ENCODE assay signal across 26 mouse cellular contexts in the genomic region with DNA sequence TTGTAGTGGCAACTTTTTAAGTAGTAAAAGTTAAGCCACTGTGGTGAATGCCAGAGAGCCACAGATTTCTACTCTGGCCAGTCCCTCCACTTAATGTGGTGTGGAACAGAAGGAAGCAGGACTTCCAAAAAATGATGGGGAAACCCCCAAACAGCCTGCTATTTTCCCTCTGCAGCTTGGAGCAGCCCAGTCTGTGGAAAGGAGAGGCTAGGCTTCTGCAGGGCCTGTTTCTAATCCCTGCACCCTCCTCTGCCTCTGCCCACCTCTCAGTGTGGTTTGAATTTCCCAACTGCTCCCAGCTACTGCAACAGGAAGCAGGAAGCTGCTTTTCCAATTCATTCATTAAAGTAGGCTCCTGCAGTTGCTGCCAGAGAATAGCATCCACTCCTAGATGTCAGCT.
DNase-seq lines count a peak whose midpoint lies in the region; ATAC-seq lines count a peak whose summit lies in the region.
"Had no signal": no experiment of that assay in that cellular context is flagged by ENCODE, and none has a peak within 500 bp of the region (broad histone marks: within the 10 kb centered on the region; RNA-seq: fewer than 3 reads in every experiment).

No protein-coding gene starts in this region.

- peaks cover 6% of the 10 kb centered on the region; the same call in 1 of the 2 replicates for H3K36me3 ChIP-seq in kidney, embryonic 14.5 days (ENCODE audit: control insufficient read depth, insufficient read depth, low read length)
- no peaks in the 10 kb centered on the region for H3K36me3 ChIP-seq in embryonic facial prominence, embryonic 12.5 days
- H3K36me3 ChIP-seq in embryonic facial prominence, embryonic 14.5 days (ENCODE audit: control insufficient read depth, insufficient read depth, low read length): 0 out of 2 replicates have a peak, but pooled peaks cover 5% of the 10 kb centered on the region
- no peaks in the 10 kb centered on the region for H3K36me3 ChIP-seq in limb, embryonic 12.5 days
- no peaks in the 10 kb centered on the region for H3K36me3 ChIP-seq in midbrain, embryonic 11.5 days (ENCODE audit: control insufficient read depth, insufficient read depth, low read length)
- H3K36me3 ChIP-seq in forebrain, embryonic 14.5 days (ENCODE audit: control insufficient read depth, insufficient read depth, low read length): no peaks in the 10 kb centered on the region
- H3K36me3 ChIP-seq: forebrain, embryonic 15.5 days; midbrain, embryonic 12.5 days; neural tube, embryonic 13.5 days had no signal

- no peak for DNase-seq in kidney, postnatal 14 days
- DNase-seq in embryonic facial prominence, embryonic 14.5 days (ENCODE audit: low spot score): peak; percentile 41
- DNase-seq in midbrain, embryonic 11.5 days (ENCODE audit: low spot score, missing footprints): no peak
- DNase-seq in forebrain, embryonic 14.5 days (ENCODE audit: low spot score): no peak
- DNase-seq: adrenal gland, adult 2 months; B cell, adult 2 months; cerebellum, adult 8-10 months; cerebellum, postnatal 25 days; kidney, postnatal 25 days; liver; lung, adult 2 months; lung, postnatal 14 days; right cerebral cortex, postnatal 4 days; thymus, adult 2 months; thymus, postnatal 36 days had no signal

- peaks cover 41% of the 10 kb centered on the region for H3K4me1 ChIP-seq in kidney, embryonic 14.5 days (ENCODE audit: control insufficient read depth, insufficient read depth, low read length)
- peaks cover 61% of the 10 kb centered on the region for H3K4me1 ChIP-seq in embryonic facial prominence, embryonic 12.5 days
- H3K4me1 ChIP-seq in embryonic facial prominence, embryonic 14.5 days (ENCODE audit: control insufficient read depth, insufficient read depth, low read length): peaks cover 39% of the 10 kb centered on the region
- peaks cover 79% of the 10 kb centered on the region for H3K4me1 ChIP-seq in limb, embryonic 12.5 days (replicated peaks)
- peaks cover 9% of the 10 kb centered on the region; the same call in 1 of the 2 replicates for H3K4me1 ChIP-seq in midbrain, embryonic 11.5 days (ENCODE audit: control insufficient read depth, insufficient read depth, low read length)
- H3K4me1 ChIP-seq in forebrain, embryonic 14.5 days (ENCODE audit: control insufficient read depth, insufficient read depth, low read length): no peaks in the 10 kb centered on the region

- ATAC-seq in kidney, embryonic 14.5 days (ENCODE audit: low FRiP score, low TSS enrichment): no peak
- no peak for ATAC-seq in embryonic facial prominence, embryonic 12.5 days (ENCODE audit: insufficient number of reproducible peaks, insufficient read depth, low FRiP score, low TSS enrichment)
- ATAC-seq in embryonic facial prominence, embryonic 14.5 days (ENCODE audit: low read depth): peak; percentile 16; the same call in 1 of the 2 replicates
- ATAC-seq in limb, embryonic 12.5 days (ENCODE audit: insufficient number of reproducible peaks, insufficient read depth, low FRiP score, low TSS enrichment, low read depth): no peak
- ATAC-seq in midbrain, embryonic 11.5 days (ENCODE audit: low FRiP score): no peak
- no peak for ATAC-seq in forebrain, embryonic 14.5 days
- ATAC-seq: activated CD4-positive, CD25-positive, alpha-beta regulatory T cell, adult 4 months; forebrain, embryonic 15.5 days had no signal

- no peak overlapping the region for H3K4me2 ChIP-seq in kidney, embryonic 14.5 days (replicated peaks; ENCODE audit: low read depth, low read length)
- no peak overlapping the region for H3K4me2 ChIP-seq in embryonic facial prominence, embryonic 12.5 days (replicated peaks)
- no peak overlapping the region for H3K4me2 ChIP-seq in embryonic facial prominence, embryonic 14.5 days (ENCODE audit: low read depth, low read length)
- no peak overlapping the region for H3K4me2 ChIP-seq in limb, embryonic 12.5 days
- no peak overlapping the region for H3K4me2 ChIP-seq in midbrain, embryonic 11.5 days
- no peak overlapping the region for H3K4me2 ChIP-seq in forebrain, embryonic 14.5 days (ENCODE audit: low read length)
- H3K4me2 ChIP-seq: forebrain, embryonic 15.5 days; heart, embryonic 11.5 days; hindbrain, embryonic 14.5 days; midbrain, embryonic 12.5 days; neural tube, embryonic 13.5 days had no signal

- H3K27ac ChIP-seq in kidney, embryonic 14.5 days (ENCODE audit: low read depth, low read length): peak overlapping the region; percentile 47; the same call in 1 of the 2 replicates
- H3K27ac ChIP-seq in embryonic facial prominence, embryonic 12.5 days: peak overlapping the region; percentile 20; the same call in 1 of the 2 replicates
- H3K27ac ChIP-seq in embryonic facial prominence, embryonic 14.5 days (replicated peaks; ENCODE audit: low read depth, low read length): peak overlapping the region; percentile 18; the same call in 1 of the 2 replicates
- H3K27ac ChIP-seq in limb, embryonic 12.5 days: peak overlapping the region; percentile 70
- H3K27ac ChIP-seq in midbrain, embryonic 11.5 days (ENCODE audit: low read depth, low read length): no peak overlapping the region
- H3K27ac ChIP-seq in forebrain, embryonic 14.5 days (ENCODE audit: low read depth, low read length): no peak overlapping the region
- H3K27ac ChIP-seq: forebrain, embryonic 15.5 days; hindbrain, embryonic 14.5 days; left cerebral cortex, adult 2 months; liver, embryonic 14.5 days; midbrain, embryonic 12.5 days; neural tube, embryonic 13.5 days had no signal

- H3K4me3 ChIP-seq in kidney, embryonic 14.5 days (ENCODE audit: low read length): no peak overlapping the region
- H3K4me3 ChIP-seq in embryonic facial prominence, embryonic 12.5 days: no peak overlapping the region
- H3K4me3 ChIP-seq in embryonic facial prominence, embryonic 14.5 days (ENCODE audit: low read depth, low read length): no peak overlapping the region
- H3K4me3 ChIP-seq in limb, embryonic 12.5 days (replicated peaks): no peak overlapping the region
- no peak overlapping the region for H3K4me3 ChIP-seq in midbrain, embryonic 11.5 days (ENCODE audit: low read depth, low read length)
- H3K4me3 ChIP-seq in forebrain, embryonic 14.5 days (ENCODE audit: low read depth, low read length): no peak overlapping the region
- H3K4me3 ChIP-seq: forebrain, embryonic 15.5 days; left cerebral cortex, adult 2 months; midbrain, embryonic 12.5 days; neural tube, embryonic 13.5 days had no signal

- 0 out of 2 replicates have a peak, but pooled peaks cover 2% of the 10 kb centered on the region for H3K9me3 ChIP-seq in kidney, embryonic 14.5 days (ENCODE audit: control insufficient read depth, low read length)
- H3K9me3 ChIP-seq in embryonic facial prominence, embryonic 12.5 days: no peaks in the 10 kb centered on the region
- no peaks in the 10 kb centered on the region for H3K9me3 ChIP-seq in embryonic facial prominence, embryonic 14.5 days (ENCODE audit: control insufficient read depth, low read length)
- no peaks in the 10 kb centered on the region for H3K9me3 ChIP-seq in limb, embryonic 12.5 days
- no peaks in the 10 kb centered on the region for H3K9me3 ChIP-seq in midbrain, embryonic 11.5 days (ENCODE audit: control insufficient read depth, low read length)
- no peaks in the 10 kb centered on the region for H3K9me3 ChIP-seq in forebrain, embryonic 14.5 days (replicated peaks; ENCODE audit: control insufficient read depth, low read length)
- H3K9me3 ChIP-seq: forebrain, embryonic 15.5 days; midbrain, embryonic 12.5 days had no signal

- no peak overlapping the region for H3K9ac ChIP-seq in kidney, embryonic 14.5 days (ENCODE audit: low read depth, low read length)
- H3K9ac ChIP-seq in embryonic facial prominence, embryonic 12.5 days: no peak overlapping the region
- no peak overlapping the region for H3K9ac ChIP-seq in embryonic facial prominence, embryonic 14.5 days (ENCODE audit: low read depth, low read length)
- no peak overlapping the region for H3K9ac ChIP-seq in limb, embryonic 12.5 days (replicated peaks)
- no peak overlapping the region for H3K9ac ChIP-seq in midbrain, embryonic 11.5 days (ENCODE audit: low read length)
- no peak overlapping the region for H3K9ac ChIP-seq in forebrain, embryonic 14.5 days (ENCODE audit: low read length)
- H3K9ac ChIP-seq: forebrain, embryonic 15.5 days; hindbrain, embryonic 14.5 days; liver, embryonic 14.5 days; midbrain, embryonic 12.5 days; neural tube, embryonic 13.5 days had no signal

- no peaks in the 10 kb centered on the region for H3K27me3 ChIP-seq in kidney, embryonic 14.5 days (ENCODE audit: control insufficient read depth, insufficient read depth, low read length)
- no peaks in the 10 kb centered on the region for H3K27me3 ChIP-seq in embryonic facial prominence, embryonic 12.5 days
- no peaks in the 10 kb centered on the region for H3K27me3 ChIP-seq in embryonic facial prominence, embryonic 14.5 days (replicated peaks; ENCODE audit: control insufficient read depth, insufficient read depth, low read length)
- H3K27me3 ChIP-seq in limb, embryonic 12.5 days: no peaks in the 10 kb centered on the region
- no peaks in the 10 kb centered on the region for H3K27me3 ChIP-seq in midbrain, embryonic 11.5 days (ENCODE audit: control insufficient read depth, insufficient read depth, low read length)
- no peaks in the 10 kb centered on the region for H3K27me3 ChIP-seq in forebrain, embryonic 14.5 days (replicated peaks; ENCODE audit: control insufficient read depth, insufficient read depth, low read length)
- H3K27me3 ChIP-seq: forebrain, embryonic 15.5 days; midbrain, embryonic 12.5 days; neural tube, embryonic 13.5 days had no signal

Comparison
In these comparisons a context has a peak if more than half of its experiments do, and no peak if none do; other contexts are left out.
1. H3K27ac ChIP-seq: peak in kidney, embryonic 14.5 days (single experiment), embryonic facial prominence, embryonic 12.5 days (single experiment), embryonic facial prominence, embryonic 14.5 days (single experiment) and limb, embryonic 12.5 days (single experiment); none in midbrain, embryonic 11.5 days (single experiment) and forebrain, embryonic 14.5 days (single experiment).